Mouse (Mus musculus) gastrocnemius, adult 2 months (tissue): ENCODE results near the gene Tgm2. TPM values are rescaled to one million over a fixed set of nuclear protein-coding genes. Genes with fewer than 3 reads are reported as not detected.

ENCODE experiments used
- DNase-seq: peaks from one replicate; pipeline ENCODE4 v3.0.0; 2022
- H3K27ac ChIP-seq: fragments of 200-600 bp; 2 replicates; pipeline ENCODE4 v1.8.1; 2022; ENCODE audit warnings: mild to moderate bottlenecking
- H3K4me3 ChIP-seq: fragments of 200-600 bp; 2 replicates; pipeline ENCODE4 v1.8.1; 2022; ENCODE audit warnings: mild to moderate bottlenecking, moderate library complexity
- CTCF ChIP-seq: fragments of 200-600 bp; IDR thresholded peaks from 2 replicates; pipeline ENCODE4 v1.8.1; 2022; ENCODE audit warnings: antibody characterized with exemption, mild to moderate bottlenecking, moderate library complexity
- intact Hi-C: fragments of 180-260 bp; cut with DNase I; formaldehyde crosslinking; loops from one replicate; pipeline ENCODE4 v1.15.1; 2025
- total RNA-seq, 2 experiments: library from RNA; stranded (reverse); gene quantifications; 2 replicates each; pipeline ENCODE4 v1.2.3; 2021

Gene Tgm2
- total RNA-seq, 2 experiments from 2014 or later = 44.2 to 55.4 TPM

GRCm38 (mm10) chr2:158094300-158094699 is 51.9 kb downstream of the Tgm2 start:
- intact Hi-C loops = no loop called here

GRCm38 (mm10) chr2:158093345-158093744 is 52.9 kb downstream of the Tgm2 start:
- intact Hi-C loops = no loop called here
- DNase-seq = peak; percentile 64
- Histone ChIP-seq H3K27ac (peak overlapping the region; percentile 65), H3K4me3 (no peak overlapping the region)
- TF ChIP-seq CTCF = no peak

More at GRCm38 (mm10) chr2:158094300-158094699, 51.9 kb downstream of the Tgm2 start:
- TF ChIP-seq CTCF = no peak
- no peak for DNase-seq
- Histone ChIP-seq H3K27ac (peak overlapping the region; percentile 65), H3K4me3 (no peak overlapping the region)

- DNase-seq = no peak
- TF ChIP-seq CTCF = no peak
- Histone ChIP-seq H3K27ac (no peak overlapping the region), H3K4me3 (no peak overlapping the region)
- intact Hi-C loops = no loop called here
Measured at GRCm38 (mm10) chr2:158090096-158090495, 56.1 kb downstream of the Tgm2 start.

GRCm38 (mm10) chr2:158084486-158084885 is 61.8 kb downstream of the Tgm2 start:
- intact Hi-C loops = no loop called here
- Histone ChIP-seq H3K27ac (no peak overlapping the region), H3K4me3 (no peak overlapping the region)
- DNase-seq = no peak
- no peak for TF ChIP-seq CTCF

GRCm38 (mm10) chr2:158080622-158081241 is 65.5 kb downstream of the Tgm2 start:
- no peak overlapping the region for H3K4me3 ChIP-seq
- peak overlapping the region; percentile 76 for H3K27ac ChIP-seq
- no peak for TF ChIP-seq CTCF
- intact Hi-C loops = no loop called here
- DNase-seq = no peak

- Histone ChIP-seq H3K27ac (peak overlapping the region; percentile 76), H3K4me3 (no peak overlapping the region)
- intact Hi-C loops = no loop called here
- TF ChIP-seq CTCF = peak; percentile 34
- peak; percentile 51 for DNase-seq
Measured at GRCm38 (mm10) chr2:158079843-158080395, 66.3 kb downstream of the Tgm2 start.

- Histone ChIP-seq H3K27ac (peak overlapping the region; percentile 77), H3K4me3 (no peak overlapping the region)
- intact Hi-C loops = no loop called here
- DNase-seq = no peak
- no peak for TF ChIP-seq CTCF
Measured at GRCm38 (mm10) chr2:158078971-158079370, 67.3 kb downstream of the Tgm2 start.

- Histone ChIP-seq H3K27ac (peak overlapping the region; percentile 77), H3K4me3 (no peak overlapping the region)
- TF ChIP-seq CTCF = no peak
- intact Hi-C loops = no loop called here
- DNase-seq = no peak
Measured at GRCm38 (mm10) chr2:158077981-158078380, 68.3 kb downstream of the Tgm2 start.

- DNase-seq = no peak
- TF ChIP-seq CTCF = no peak
- intact Hi-C loops = no loop called here
- peak overlapping the region; percentile 77; the same call in 1 of the 2 replicates for H3K27ac ChIP-seq
- no peak overlapping the region for H3K4me3 ChIP-seq
Measured at GRCm38 (mm10) chr2:158076690-158077089, 69.5 kb downstream of the Tgm2 start.

GRCm38 (mm10) chr2:158074835-158075234 is 71.4 kb downstream of the Tgm2 start:
- DNase-seq = peak; percentile 56
- intact Hi-C loops = no loop called here
- Histone ChIP-seq H3K27ac (peak overlapping the region; percentile 59; the same call in 1 of the 2 replicates), H3K4me3 (no peak overlapping the region)
- peak; percentile 34; the same call in 1 of the 2 replicates for TF ChIP-seq CTCF

GRCm38 (mm10) chr2:158071633-158071995 is 74.6 kb downstream of the Tgm2 start:
- no peak for DNase-seq
- intact Hi-C loops = no loop called here
- Histone ChIP-seq H3K4me3 (no peak overlapping the region), H3K27ac (peak overlapping the region; percentile 49; the same call in 1 of the 2 replicates)
- no peak for TF ChIP-seq CTCF

GRCm38 (mm10) chr2:158070885-158071632 is 75.2 kb downstream of the Tgm2 start:
- no peak for TF ChIP-seq CTCF
- intact Hi-C loops = no loop called here
- Histone ChIP-seq H3K27ac (peak overlapping the region; percentile 49; the same call in 1 of the 2 replicates), H3K4me3 (no peak overlapping the region)
- DNase-seq = peak; percentile 29

GRCm38 (mm10) chr2:158068444-158068971 is 77.7 kb downstream of the Tgm2 start:
- peak overlapping the region; percentile 90 for H3K27ac ChIP-seq
- H3K4me3 ChIP-seq = no peak overlapping the region
- intact Hi-C loops = no loop called here
- TF ChIP-seq CTCF = no peak
- DNase-seq = no peak
